Mouse (Mus musculus) stomach, embryonic 16.5 days (tissue): ENCODE results near the gene Bhmt2. TPM values are rescaled to one million over a fixed set of nuclear protein-coding genes. Genes with fewer than 3 reads are reported as not detected.

Source experiments
- ATAC-seq: fragments of 200-750 bp; cut with Nextera tagmentation; 2 replicates; pipeline ENCODE4 v1.8.0; 2017; ENCODE audit warnings: moderate number of reproducible peaks, moderate TSS enrichment; ENCODE audit not compliant: insufficient read depth, low FRiP score
- H3K27ac ChIP-seq: fragments of 300-500 bp; sonication (generic); 2 replicates; pipeline ENCODE4 v1.5.1; 2014; ENCODE audit warnings: low read length
- H3K27me3 ChIP-seq: fragments of 300-500 bp; sonication (generic); 2 replicates; pipeline ENCODE4 v1.6.1; 2014; ENCODE audit warnings: low read length, control low read depth, mixed read lengths; ENCODE audit not compliant: control insufficient read depth, insufficient read depth
- H3K36me3 ChIP-seq: fragments of 300-500 bp; sonication (generic); 2 replicates; pipeline ENCODE4 v1.6.1; 2014; ENCODE audit warnings: low read length; ENCODE audit not compliant: control insufficient read depth, insufficient read depth
- H3K4me1 ChIP-seq: fragments of 300-500 bp; sonication (generic); 2 replicates; pipeline ENCODE4 v1.6.1; 2014; ENCODE audit warnings: low read length, control low read depth, mixed read lengths; ENCODE audit not compliant: control insufficient read depth, insufficient read depth
- H3K4me2 ChIP-seq: fragments of 300-500 bp; sonication (generic); 2 replicates; pipeline ENCODE4 v1.6.1; 2014; ENCODE audit warnings: low read depth, low read length, mixed read lengths
- H3K4me3 ChIP-seq: fragments of 300-500 bp; sonication (generic); replicated peaks from 2 replicates; pipeline ENCODE4 v1.5.1; 2014; ENCODE audit warnings: mild to moderate bottlenecking, low read length
- H3K9ac ChIP-seq: fragments of 300-500 bp; sonication (generic); 2 replicates; pipeline ENCODE4 v1.6.1; 2014; ENCODE audit warnings: low read length
- H3K9me3 ChIP-seq: fragments of 300-500 bp; sonication (generic); replicated peaks from 2 replicates; pipeline ENCODE4 v1.6.1; 2016; ENCODE audit warnings: low read length, control low read depth; ENCODE audit not compliant: control insufficient read depth
- WGBS: fragments of 180-500 bp; shearing (Covaris S2); extraction: QIAGEN DNeasy Blood & Tissue Kit; methylation state at CpG from one replicate; pipeline ENCODE4 v1.1.7; 2014; 5-methylcytosine and 5-hydroxymethylcytosine counted together
- polyA plus RNA-seq: library from polyadenylated mRNA; unstranded; fragments of >200 nt; fragmentation: Nextera tagmentation; extraction: Ambion mirVana; gene quantifications from 2 replicates; pipeline ENCODE4 v1.2.1, GENCODE M21; 2015

Gene Bhmt2
- polyA plus RNA-seq, 1 experiment from 2014 or later: 1.8 TPM

GRCm38 (mm10) chr13:93707271-93707670 is 33.2 kb upstream of the Bhmt2 start:
- Histone ChIP-seq H3K4me3 (no peak overlapping the region), H3K9ac (no peak overlapping the region), H3K9me3 (no peaks in the 10 kb centered on the region), H3K27ac (no peak overlapping the region), H3K4me2 (no peak overlapping the region), H3K27me3 (no peaks in the 10 kb centered on the region), H3K4me1 (no peaks in the 10 kb centered on the region), H3K36me3 (no peaks in the 10 kb centered on the region)
- no peak for ATAC-seq
- WGBS: 53% methylated on average over 4 of the region's 4 CpGs

- H3K4me2 ChIP-seq: no peak overlapping the region
- H3K36me3 ChIP-seq: no peaks in the 10 kb centered on the region
- no peaks in the 10 kb centered on the region for H3K4me1 ChIP-seq
- H3K9ac ChIP-seq: no peak overlapping the region
- ATAC-seq: no peak
- H3K9me3 ChIP-seq: no peaks in the 10 kb centered on the region
- 68% methylated on average over 4 of the region's 4 CpGs for WGBS
- no peaks in the 10 kb centered on the region for H3K27me3 ChIP-seq
- H3K4me3 ChIP-seq: no peak overlapping the region
- H3K27ac ChIP-seq: no peak overlapping the region
Observed at GRCm38 (mm10) chr13:93705697-93706096, 31.6 kb upstream of the Bhmt2 start.

DNA sequence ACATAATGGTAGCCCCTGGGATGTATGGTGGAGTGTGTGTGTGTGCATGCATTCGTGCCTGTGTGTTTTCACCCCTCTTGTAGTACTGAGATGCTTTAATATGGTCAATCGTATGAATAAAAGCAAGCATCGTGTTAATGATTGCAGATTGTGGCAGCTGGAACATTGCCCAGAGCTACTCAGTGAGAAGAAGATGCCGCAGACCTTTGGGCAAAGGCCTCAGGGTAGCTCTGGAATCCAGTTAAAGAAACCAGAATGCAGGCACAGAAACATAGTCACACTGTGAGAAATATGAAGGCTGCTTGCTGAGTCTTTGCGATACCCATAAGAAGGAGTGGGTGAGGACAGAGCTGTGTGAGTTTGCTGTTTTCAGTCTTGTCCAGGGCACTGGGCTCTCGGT is 24.8 kb upstream of the Bhmt2 start:
- WGBS: 69% methylated on average over 6 of the region's 6 CpGs
- H3K9me3 ChIP-seq: no peaks in the 10 kb centered on the region
- no peaks in the 10 kb centered on the region for H3K36me3 ChIP-seq
- ATAC-seq: no peak
- no peak overlapping the region for H3K9ac ChIP-seq
- no peak overlapping the region for H3K27ac ChIP-seq
- no peaks in the 10 kb centered on the region for H3K27me3 ChIP-seq
- no peak overlapping the region for H3K4me3 ChIP-seq
- H3K4me2 ChIP-seq: no peak overlapping the region
- H3K4me1 ChIP-seq: no peaks in the 10 kb centered on the region

DNA sequence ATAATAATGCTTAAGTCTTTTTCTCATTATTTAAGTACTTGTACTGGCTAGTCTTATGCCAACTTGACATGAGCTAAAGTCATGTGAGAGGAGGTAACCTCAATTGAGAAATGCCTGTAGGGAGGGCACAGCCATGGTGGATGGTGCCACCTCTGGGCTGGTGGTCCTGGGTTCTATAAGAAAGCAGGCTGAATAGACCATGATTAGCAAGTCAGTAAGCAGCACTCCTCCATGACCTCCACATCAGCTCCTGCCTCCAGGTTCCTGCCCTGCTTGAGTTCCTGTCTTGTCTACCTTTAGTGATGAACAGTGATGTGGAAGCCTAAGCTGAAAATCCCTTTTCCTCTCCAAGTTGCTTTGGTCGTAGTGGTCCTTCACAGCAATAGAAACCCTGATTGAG is 16.7 kb upstream of the Bhmt2 start:
- H3K27me3 ChIP-seq: no peaks in the 10 kb centered on the region
- no peak overlapping the region for H3K27ac ChIP-seq
- no peaks in the 10 kb centered on the region for H3K9me3 ChIP-seq
- no peak overlapping the region for H3K4me2 ChIP-seq
- no peak overlapping the region for H3K9ac ChIP-seq
- WGBS: 81% methylated on average over 1 of the region's 1 CpGs
- H3K4me3 ChIP-seq: no peak overlapping the region
- no peak for ATAC-seq
- H3K36me3 ChIP-seq: no peaks in the 10 kb centered on the region
- no peaks in the 10 kb centered on the region for H3K4me1 ChIP-seq

DNA sequence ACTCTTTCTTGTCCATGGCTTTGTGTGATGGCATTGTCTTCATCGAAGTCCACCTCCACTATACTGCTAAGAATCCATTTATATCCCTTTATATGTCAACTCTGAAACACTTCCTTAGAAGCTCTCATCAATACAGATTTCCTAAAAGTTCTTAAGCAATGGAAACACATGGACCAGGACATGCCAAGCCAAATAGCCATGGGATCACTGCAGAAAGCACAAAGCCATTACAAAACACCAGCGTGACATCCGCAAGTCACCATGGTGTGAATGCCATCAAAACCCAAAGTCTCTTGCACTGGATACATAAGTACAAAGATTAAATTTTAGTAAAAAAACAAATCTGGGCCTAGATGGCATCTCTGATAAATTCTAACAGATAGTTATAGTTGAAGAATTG is 15.5 kb upstream of the Bhmt2 start:
- no peak for ATAC-seq
- H3K9me3 ChIP-seq: no peaks in the 10 kb centered on the region
- no peak overlapping the region for H3K27ac ChIP-seq
- no peaks in the 10 kb centered on the region for H3K4me1 ChIP-seq
- H3K9ac ChIP-seq: no peak overlapping the region
- WGBS: 93% methylated on average over 3 of the region's 3 CpGs
- no peaks in the 10 kb centered on the region for H3K27me3 ChIP-seq
- H3K36me3 ChIP-seq: no peaks in the 10 kb centered on the region
- no peak overlapping the region for H3K4me2 ChIP-seq
- H3K4me3 ChIP-seq: no peak overlapping the region

DNA sequence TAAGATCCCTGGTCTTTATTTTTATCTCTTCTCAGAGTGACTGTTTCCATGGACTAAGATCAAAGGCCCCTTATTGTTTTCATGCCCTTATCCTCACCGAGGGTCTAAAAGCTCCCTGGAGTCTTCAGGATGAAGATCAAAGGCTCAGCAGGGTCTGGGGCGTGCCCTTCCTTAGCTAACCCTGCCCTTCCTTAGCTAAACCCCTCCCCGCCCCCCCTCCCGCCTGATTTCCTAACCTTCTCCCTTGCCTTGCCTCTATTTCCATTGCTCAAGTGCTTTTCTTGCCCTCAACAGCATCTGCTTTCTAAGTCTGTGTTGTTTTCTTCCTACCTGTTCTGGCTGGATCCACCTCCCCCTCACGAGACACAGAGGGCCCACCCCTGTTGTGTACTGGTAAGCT is 13.2 kb upstream of the Bhmt2 start:
- no peak overlapping the region for H3K9ac ChIP-seq
- 27% methylated on average over 5 of the region's 5 CpGs for WGBS
- no peaks in the 10 kb centered on the region for H3K9me3 ChIP-seq

GRCm38 (mm10) chr13:93685226-93685625 is 11.1 kb upstream of the Bhmt2 start:
- H3K27ac ChIP-seq: no peak overlapping the region
- 78% methylated on average over 4 of the region's 4 CpGs for WGBS
- H3K4me1 ChIP-seq: no peaks in the 10 kb centered on the region
- no peak overlapping the region for H3K4me3 ChIP-seq
- no peaks in the 10 kb centered on the region for H3K27me3 ChIP-seq
- H3K9me3 ChIP-seq: no peaks in the 10 kb centered on the region
- H3K9ac ChIP-seq: no peak overlapping the region
- no peak for ATAC-seq
- H3K36me3 ChIP-seq: no peaks in the 10 kb centered on the region
- H3K4me2 ChIP-seq: no peak overlapping the region

More for the DNA sequence above, 13.2 kb upstream of the Bhmt2 start:
- Histone ChIP-seq H3K4me2 (no peak overlapping the region), H3K27me3 (no peaks in the 10 kb centered on the region), H3K36me3 (no peaks in the 10 kb centered on the region), H3K4me3 (no peak overlapping the region), H3K4me1 (no peaks in the 10 kb centered on the region), H3K27ac (no peak overlapping the region)
- no peak for ATAC-seq

- H3K4me2 ChIP-seq: no peak overlapping the region
- no peak overlapping the region for H3K27ac ChIP-seq
- H3K36me3 ChIP-seq: no peaks in the 10 kb centered on the region
- H3K9me3 ChIP-seq: no peaks in the 10 kb centered on the region
- H3K27me3 ChIP-seq: no peaks in the 10 kb centered on the region
- no peaks in the 10 kb centered on the region for H3K4me1 ChIP-seq
- ATAC-seq: no peak
- no peak overlapping the region for H3K9ac ChIP-seq
- no peak overlapping the region for H3K4me3 ChIP-seq
Observed at GRCm38 (mm10) chr13:93683336-93683735, 9.2 kb upstream of the Bhmt2 start.

- Histone ChIP-seq H3K4me1 (no peaks in the 10 kb centered on the region), H3K27me3 (no peaks in the 10 kb centered on the region; the same call in 1 of the 2 replicates), H3K4me2 (no peak overlapping the region), H3K27ac (no peak overlapping the region), H3K36me3 (no peaks in the 10 kb centered on the region), H3K4me3 (no peak overlapping the region), H3K9me3 (no peaks in the 10 kb centered on the region), H3K9ac (no peak overlapping the region)
- no peak for ATAC-seq
- 70% methylated on average over 9 of the region's 9 CpGs for WGBS
Observed at GRCm38 (mm10) chr13:93676864-93677263, 2.8 kb upstream of the Bhmt2 start.

DNA sequence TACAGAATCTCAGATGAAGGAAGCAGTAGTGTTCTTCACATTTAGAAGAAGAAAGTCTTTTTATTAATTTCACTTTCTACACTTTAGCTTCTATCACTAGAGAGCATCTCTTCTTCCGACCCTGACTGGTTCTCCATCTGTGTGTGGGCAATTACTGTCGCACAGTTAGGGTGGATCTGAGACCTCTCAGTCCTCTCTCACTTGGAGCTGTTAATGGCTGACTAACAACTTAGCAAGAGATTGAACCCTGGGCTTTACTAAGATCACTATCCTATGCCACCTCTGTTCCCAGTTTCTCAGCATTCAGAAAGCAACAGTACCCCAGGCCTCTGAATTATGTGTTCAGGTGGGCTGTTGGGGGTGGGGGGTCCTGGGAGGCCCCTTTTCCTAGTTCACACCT is 806 bp downstream of the Bhmt2 start:
- H3K9me3 ChIP-seq: no peaks in the 10 kb centered on the region
- H3K4me3 ChIP-seq: no peak overlapping the region
- no peaks in the 10 kb centered on the region for H3K36me3 ChIP-seq
- H3K27me3 ChIP-seq: no peaks in the 10 kb centered on the region; the same call in 1 of the 2 replicates
- no peak overlapping the region for H3K9ac ChIP-seq
- WGBS: 64% methylated on average over 2 of the region's 2 CpGs
- no peaks in the 10 kb centered on the region for H3K4me1 ChIP-seq
- H3K4me2 ChIP-seq: no peak overlapping the region
- ATAC-seq: no peak
- H3K27ac ChIP-seq: no peak overlapping the region
